Mouse (Mus musculus) cortical plate, adult 2 months (tissue): ENCODE measurements around the gene Psme1.
A peak's percentile ranks its signal among the peaks of the same experiment; 100 is the strongest.

Experiments
- CTCF ChIP-seq: fragments of 200-500 bp; IDR thresholded peaks from 2 replicates; pipeline ENCODE4 v1.5.1; 2011; ENCODE audit warnings: mild to moderate bottlenecking, control low read depth, low read length; ENCODE audit not compliant: insufficient read depth; ENCODE audit errors: extremely low read depth
- POLR2A ChIP-seq: fragments of 200-500 bp; IDR thresholded peaks from 2 replicates; pipeline ENCODE4 v1.6.1; 2011; ENCODE audit warnings: mild to moderate bottlenecking, low read length, control low read depth; ENCODE audit not compliant: insufficient read depth; ENCODE audit errors: extremely low read depth

DNA sequence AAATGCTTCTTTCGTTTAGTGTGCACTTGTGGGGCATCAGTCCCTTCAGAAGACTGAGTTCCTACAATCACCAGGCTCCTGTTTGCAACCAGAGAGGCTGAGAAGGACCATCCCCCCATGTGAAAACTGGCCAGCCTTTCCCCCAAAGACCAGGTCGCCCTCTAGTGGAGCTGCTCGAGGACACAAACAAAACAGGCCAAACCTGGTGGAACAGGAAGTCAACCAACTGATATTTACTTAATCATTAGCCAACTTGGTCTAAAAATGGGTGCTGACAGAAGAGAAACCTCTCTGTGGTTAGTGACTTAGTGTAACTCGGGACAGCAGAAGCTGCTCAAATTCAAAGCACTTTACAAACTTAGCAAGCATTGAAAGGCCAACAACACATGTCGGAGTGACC, 20.9 kb upstream of the Psme1 start:
- peak; percentile 85 for TF ChIP-seq CTCF
- TF ChIP-seq POLR2A, result no peak
